Mouse (Mus musculus): ENCODE data around the gene Zfp60. TPM values are rescaled to one million over a fixed set of nuclear protein-coding genes. Genes with fewer than 3 reads are reported as not detected.

The Zfp60 gene
- polyA plus RNA-seq, 1 experiment from 2014 or later: 31.8 TPM

Other genes starting within 250 kb of the Zfp60 start
- gene Sertad1, start 244.5 kb upstream of the Zfp60 start, polyA plus RNA-seq (2015; fragmentation: Nextera tagmentation; extraction: Ambion mirVana): 55.6 and 57.3 TPM in 2 replicates
- 13.0 and 13.6 TPM in 2 replicates for gene Prx, start 232.1 kb upstream of the Zfp60 start, polyA plus RNA-seq (2015; fragmentation: Nextera tagmentation; extraction: Ambion mirVana)
- gene Hipk4, start 208.1 kb upstream of the Zfp60 start, polyA plus RNA-seq (2015; fragmentation: Nextera tagmentation; extraction: Ambion mirVana): 0.72 and 1.1 TPM in 2 replicates
- 85.6 and 95.6 TPM in 2 replicates for gene Pld3, start 178.2 kb upstream of the Zfp60 start, polyA plus RNA-seq (2015; fragmentation: Nextera tagmentation; extraction: Ambion mirVana)
- gene 2310022A10Rik, start 178.2 kb upstream of the Zfp60 start, polyA plus RNA-seq (2015; fragmentation: Nextera tagmentation; extraction: Ambion mirVana): 22.8 and 24.9 TPM in 2 replicates
- 89.4 and 93.0 TPM in 2 replicates for gene Akt2, start 139.8 kb upstream of the Zfp60 start, polyA plus RNA-seq (2015; fragmentation: Nextera tagmentation; extraction: Ambion mirVana)
- gene Ttc9b, start 77.5 kb upstream of the Zfp60 start, polyA plus RNA-seq (2015; fragmentation: Nextera tagmentation; extraction: Ambion mirVana): 0.29 and 0.40 TPM in 2 replicates
- 4.6 and 5.0 TPM in 2 replicates for gene Map3k10, start 56.8 kb upstream of the Zfp60 start, polyA plus RNA-seq (2015; fragmentation: Nextera tagmentation; extraction: Ambion mirVana)
- gene Zfp607b, start 42.0 kb upstream of the Zfp60 start, polyA plus RNA-seq (2015; fragmentation: Nextera tagmentation; extraction: Ambion mirVana): 4.4 and 6.4 TPM in 2 replicates
- 2.3 and 2.4 TPM in 2 replicates for gene Zfp626, start 75.8 kb downstream of the Zfp60 start, polyA plus RNA-seq (2015; fragmentation: Nextera tagmentation; extraction: Ambion mirVana)
- 8.4 TPM in 2 replicates for gene Zfp59, start 107.2 kb downstream of the Zfp60 start, polyA plus RNA-seq (2015; fragmentation: Nextera tagmentation; extraction: Ambion mirVana)
- 3.6 and 4.2 TPM in 2 replicates for gene Zfp607a, start 126.1 kb downstream of the Zfp60 start, polyA plus RNA-seq (2015; fragmentation: Nextera tagmentation; extraction: Ambion mirVana)
- gene Zfp974, start 198.1 kb downstream of the Zfp60 start, polyA plus RNA-seq (2015; fragmentation: Nextera tagmentation; extraction: Ambion mirVana): 10.0 and 11.5 TPM in 2 replicates
- gene Zfp780b, start 247.8 kb downstream of the Zfp60 start, polyA plus RNA-seq (2015; fragmentation: Nextera tagmentation; extraction: Ambion mirVana): 17.8 and 18.1 TPM in 2 replicates

Measured in lung, embryonic 16.5 days (tissue).